Mouse (Mus musculus) testis, adult 2 months (tissue): ENCODE measurements around the gene Tbc1d32.

Experiments
- CTCF ChIP-seq: fragments of 200-500 bp; IDR thresholded peaks from 2 replicates; pipeline ENCODE4 v1.5.1; 2012; ENCODE audit warnings: low read depth, mild to moderate bottlenecking, inconsistent platforms, low read length, moderate library complexity; ENCODE audit not compliant: control insufficient read depth, insufficient read depth, insufficient replicate concordance
- POLR2A ChIP-seq: fragments of 200-500 bp; IDR thresholded peaks from 2 replicates; pipeline ENCODE4 v1.6.1; 2012; ENCODE audit warnings: low read depth, mild to moderate bottlenecking, inconsistent platforms, low read length, moderate library complexity; ENCODE audit not compliant: control insufficient read depth

GRCm38 (mm10) chr10:56099641-56100310 is 128.7 kb downstream of the Tbc1d32 start:
- TF ChIP-seq POLR2A (no peak), CTCF (no peak)
